Comparison of ENCODE assay signal across 10 mouse cellular contexts in genomic region chr9:48238153-48238755, GRCm38 (mm10).
DNase-seq lines count a peak whose midpoint lies in the region; ATAC-seq and TF ChIP-seq lines count a peak whose summit lies in the region.
"Had no signal": no experiment of that assay in that cellular context is flagged by ENCODE, and none has a peak within 500 bp of the region (broad histone marks: within the 10 kb centered on the region; RNA-seq: fewer than 3 reads in every experiment).

No protein-coding gene starts in this region.

- TF ChIP-seq CTCF in lung, postnatal 0 days (IDR thresholded peaks at IDR 0.05) = peak; percentile 76

- no peaks in the 10 kb centered on the region for H3K27me3 ChIP-seq in hindbrain, embryonic 11.5 days (ENCODE audit: control insufficient read depth, insufficient read depth, low read length)
- no peaks in the 10 kb centered on the region for H3K27me3 ChIP-seq in hindbrain, embryonic 13.5 days
- no peaks in the 10 kb centered on the region for H3K27me3 ChIP-seq in lung, postnatal 0 days (replicated peaks; ENCODE audit: insufficient read depth, low read length)
- H3K27me3 ChIP-seq: embryonic facial prominence, embryonic 15.5 days; limb, embryonic 12.5 days had no signal

- no peaks in the 10 kb centered on the region for H3K9me3 ChIP-seq in hindbrain, embryonic 11.5 days (ENCODE audit: control insufficient read depth, low read length)
- no peaks in the 10 kb centered on the region for H3K9me3 ChIP-seq in hindbrain, embryonic 13.5 days
- H3K9me3 ChIP-seq in lung, postnatal 0 days (ENCODE audit: low read length) = no peaks in the 10 kb centered on the region
- H3K9me3 ChIP-seq: embryonic facial prominence, embryonic 15.5 days; limb, embryonic 12.5 days had no signal

- peak; percentile 53 for DNase-seq in hindbrain, embryonic 11.5 days (ENCODE audit: low spot score)
- DNase-seq in 3T3-L1 (ENCODE audit: low read depth, low spot score) = peak; percentile 10
- DNase-seq in ES-CJ7 (ENCODE audit: low read depth, low spot score) = peak; percentile 48
- DNase-seq in embryo, embryonic 10.5 days (ENCODE audit: low spot score) = peak; percentile 49
- peak; percentile 29 for DNase-seq in lung, postnatal 0 days (ENCODE audit: low spot score)
- no peak for DNase-seq in yolk sac, embryonic 10.5 days (ENCODE audit: low spot score)

- H3K27ac ChIP-seq in hindbrain, embryonic 11.5 days (ENCODE audit: low read depth, low read length) = no peak overlapping the region
- no peak overlapping the region for H3K27ac ChIP-seq in hindbrain, embryonic 13.5 days
- no peak overlapping the region for H3K27ac ChIP-seq in lung, postnatal 0 days (ENCODE audit: low read length)
- H3K27ac ChIP-seq: embryonic facial prominence, embryonic 15.5 days; limb, embryonic 12.5 days had no signal

- H3K4me2 ChIP-seq in hindbrain, embryonic 11.5 days (replicated peaks; ENCODE audit: low read depth, low read length) = no peak overlapping the region
- H3K4me2 ChIP-seq in hindbrain, embryonic 13.5 days = no peak overlapping the region
- H3K4me2 ChIP-seq in lung, postnatal 0 days (replicated peaks; ENCODE audit: low read depth, low read length) = no peak overlapping the region
- H3K4me2 ChIP-seq: embryonic facial prominence, embryonic 15.5 days; limb, embryonic 12.5 days had no signal

- no peaks in the 10 kb centered on the region for H3K36me3 ChIP-seq in hindbrain, embryonic 11.5 days (ENCODE audit: control insufficient read depth, insufficient read depth, low read length)
- no peaks in the 10 kb centered on the region for H3K36me3 ChIP-seq in hindbrain, embryonic 13.5 days
- no peaks in the 10 kb centered on the region for H3K36me3 ChIP-seq in lung, postnatal 0 days (ENCODE audit: insufficient read depth, low read length)
- H3K36me3 ChIP-seq: embryonic facial prominence, embryonic 15.5 days; limb, embryonic 12.5 days had no signal

- 84% methylated on average over 9 of the region's 9 CpGs for WGBS in hindbrain, embryonic 11.5 days
- 81% methylated on average over 9 of the region's 9 CpGs for WGBS in hindbrain, embryonic 13.5 days
- 84% methylated on average over 9 of the region's 9 CpGs for WGBS in lung, postnatal 0 days

- ATAC-seq in hindbrain, embryonic 11.5 days (ENCODE audit: low FRiP score) = no peak
- no peak for ATAC-seq in hindbrain, embryonic 13.5 days (ENCODE audit: low FRiP score)
- no peak for ATAC-seq in lung, postnatal 0 days
- ATAC-seq in activated CD4-positive, CD25-positive, alpha-beta regulatory T cell, adult 4 months = no peak

- no peak for TF ChIP-seq EP300 in lung, postnatal 0 days (IDR thresholded peaks at IDR 0.05)

- no peaks in the 10 kb centered on the region for H3K4me1 ChIP-seq in hindbrain, embryonic 11.5 days (replicated peaks; ENCODE audit: control insufficient read depth, insufficient read depth, low read length)
- no peaks in the 10 kb centered on the region for H3K4me1 ChIP-seq in hindbrain, embryonic 13.5 days (replicated peaks)
- no peaks in the 10 kb centered on the region for H3K4me1 ChIP-seq in lung, postnatal 0 days (ENCODE audit: insufficient read depth, low read depth, low read length)
- H3K4me1 ChIP-seq: embryonic facial prominence, embryonic 15.5 days had no signal

- no peak overlapping the region for H3K4me3 ChIP-seq in hindbrain, embryonic 11.5 days (ENCODE audit: low read depth, low read length)
- no peak overlapping the region for H3K4me3 ChIP-seq in hindbrain, embryonic 13.5 days
- no peak overlapping the region for H3K4me3 ChIP-seq in lung, postnatal 0 days (ENCODE audit: low read depth, low read length)
- H3K4me3 ChIP-seq: embryonic facial prominence, embryonic 15.5 days; limb, embryonic 12.5 days had no signal

- H3K9ac ChIP-seq in hindbrain, embryonic 11.5 days (ENCODE audit: low read depth, low read length) = no peak overlapping the region
- no peak overlapping the region for H3K9ac ChIP-seq in hindbrain, embryonic 13.5 days
- no peak overlapping the region for H3K9ac ChIP-seq in lung, postnatal 0 days (replicated peaks; ENCODE audit: low read depth)
- H3K9ac ChIP-seq: embryonic facial prominence, embryonic 15.5 days; limb, embryonic 12.5 days had no signal
